Mouse (Mus musculus): ENCODE measurements at regions not wholly inside any gene's neighbourhood (a gene's known extent, or its start where the extent isn't known, plus 50 kb on each side); places are given as distances from the start of the nearest gene placed in this dataset.

GRCm38 (mm10) chr10:21806716-21807115, 75.3 kb upstream of the Sgk1 start:
- no peak for TF ChIP-seq CTCF (conservative IDR thresholded peaks at IDR 0.05 in 1 of 2, IDR thresholded peaks at IDR 0.05 in 1 of 2; ENCODE audit: low read depth in 2 of 2, low read length in 2 of 2)
- no peak for TF ChIP-seq E2F4 (IDR thresholded peaks at IDR 0.05; ENCODE audit: insufficient replicate concordance, low read depth, low read length)
- no peak for TF ChIP-seq CHD2 (IDR thresholded peaks at IDR 0.05; ENCODE audit: low read length)
- no peak for TF ChIP-seq JUND (conservative IDR thresholded peaks at IDR 0.05; ENCODE audit: low read depth, low read length)
- no peak for TF ChIP-seq TBP (conservative IDR thresholded peaks at IDR 0.05; ENCODE audit: low read depth, low read length)
- TF ChIP-seq POLR2A (IDR thresholded peaks at IDR 0.05; ENCODE audit: low read depth, low read length): no peak
- no peak for TF ChIP-seq ZKSCAN1 (IDR thresholded peaks at IDR 0.05; ENCODE audit: borderline replicate concordance, low read depth, low read length)
- no peak for TF ChIP-seq ZNF384 (IDR thresholded peaks at IDR 0.05; ENCODE audit: low read depth, low read length)
- no peak for TF ChIP-seq HCFC1 (IDR thresholded peaks at IDR 0.05; ENCODE audit: low read depth, low read length)
- no peak for TF ChIP-seq EP300 (IDR thresholded peaks at IDR 0.05; ENCODE audit: low read length)
- TF ChIP-seq MYC (IDR thresholded peaks at IDR 0.05; ENCODE audit: low read depth, low read length): no peak
- TF ChIP-seq NRF1 (IDR thresholded peaks at IDR 0.05; ENCODE audit: low read depth, low read length): no peak
- no peak for TF ChIP-seq SMC3 (IDR thresholded peaks at IDR 0.05; ENCODE audit: low read depth, low read length)

Data from CH12.LX (cell line).